Mouse (Mus musculus) regulatory T cell (primary cell): ENCODE data around the gene Comp.

Source experiments
- in situ Hi-C: fragments of 300-600 bp; cut with MboI, MseI; formaldehyde crosslinking; loops from one replicate; pipeline ENCODE4 v1.15.1; 2025; ENCODE audit warnings: high pct_unique_total_duplicates

Gene Comp

GRCm38 (mm10) chr8:70352657-70353151 lies 20.7 kb upstream of the Comp start:
- in situ Hi-C loops: no loop called here

- in situ Hi-C loops: no loop called here
Measured at GRCm38 (mm10) chr8:70353194-70353817, 20.1 kb upstream of the Comp start, which contains the start of gene Upf1. Gene Upf1 (minus strand): TSS chr8:70353278.

GRCm38 (mm10) chr8:70354004-70354403 lies 19.4 kb upstream of the Comp start:
- in situ Hi-C loops: no loop called here

GRCm38 (mm10) chr8:70356111-70356510 lies 17.2 kb upstream of the Comp start:
- in situ Hi-C loops: no loop called here

- in situ Hi-C loops: no loop called here
Measured at GRCm38 (mm10) chr8:70359411-70359810, 13.9 kb upstream of the Comp start.

- in situ Hi-C loops: no loop called here
Measured at GRCm38 (mm10) chr8:70360769-70361168, 12.6 kb upstream of the Comp start.

- in situ Hi-C loops: no loop called here
Measured at GRCm38 (mm10) chr8:70361484-70362032, 11.8 kb upstream of the Comp start.

- in situ Hi-C loops: no loop called here
Measured at GRCm38 (mm10) chr8:70364066-70364465, 9.3 kb upstream of the Comp start.

GRCm38 (mm10) chr8:70366588-70366987 lies 6.8 kb upstream of the Comp start:
- in situ Hi-C loops: no loop called here

- in situ Hi-C loops: no loop called here
Measured at GRCm38 (mm10) chr8:70370476-70370875, 2.9 kb upstream of the Comp start.

- in situ Hi-C loops: no loop called here
Measured at GRCm38 (mm10) chr8:70371951-70372350, 1.4 kb upstream of the Comp start.

GRCm38 (mm10) chr8:70374318-70374927 lies 1.1 kb downstream of the Comp start:
- in situ Hi-C loops: no loop called here

- in situ Hi-C loops: no loop called here
Measured at GRCm38 (mm10) chr8:70375212-70375859, 2.0 kb downstream of the Comp start.

GRCm38 (mm10) chr8:70376275-70376741 lies 3.0 kb downstream of the Comp start:
- in situ Hi-C loops: no loop called here

- in situ Hi-C loops: no loop called here
Measured at GRCm38 (mm10) chr8:70377049-70377448, 3.7 kb downstream of the Comp start.

- in situ Hi-C loops: no loop called here
Measured at GRCm38 (mm10) chr8:70380069-70380468, 6.7 kb downstream of the Comp start.

GRCm38 (mm10) chr8:70383287-70383686 lies 9.9 kb downstream of the Comp start:
- in situ Hi-C loops: no loop called here

- in situ Hi-C loops: loop anchor here (5.0 kb wide), 1 partner anchor 63 kb away; no protein-coding TSS in a partner anchor
Measured at GRCm38 (mm10) chr8:70389678-70390077, 16.3 kb downstream of the Comp start.

GRCm38 (mm10) chr8:70393087-70393486 lies 19.7 kb downstream of the Comp start:
- in situ Hi-C loops: loop anchor here (5.0 kb wide), 1 partner anchor 59 kb away; no protein-coding TSS in a partner anchor

GRCm38 (mm10) chr8:70394269-70394998 lies 21.1 kb downstream of the Comp start:
- in situ Hi-C loops: loop anchor here (5.0 kb wide), 1 partner anchor 58 kb away; no protein-coding TSS in a partner anchor

- in situ Hi-C loops: no loop called here
Measured at GRCm38 (mm10) chr8:70395649-70396048, 22.3 kb downstream of the Comp start.
